Mouse (Mus musculus) right cerebral cortex, postnatal 10 days (tissue): ENCODE measurements around the gene Best2.
A peak's percentile ranks its signal among the peaks of the same experiment; 100 is the strongest.

Experiments
- DNase-seq, 2 experiments: peaks; one replicate each; pipeline ENCODE4 v3.0.0; 2021; ENCODE audit warnings: low spot score in 2 of 2

The Best2 gene

DNA sequence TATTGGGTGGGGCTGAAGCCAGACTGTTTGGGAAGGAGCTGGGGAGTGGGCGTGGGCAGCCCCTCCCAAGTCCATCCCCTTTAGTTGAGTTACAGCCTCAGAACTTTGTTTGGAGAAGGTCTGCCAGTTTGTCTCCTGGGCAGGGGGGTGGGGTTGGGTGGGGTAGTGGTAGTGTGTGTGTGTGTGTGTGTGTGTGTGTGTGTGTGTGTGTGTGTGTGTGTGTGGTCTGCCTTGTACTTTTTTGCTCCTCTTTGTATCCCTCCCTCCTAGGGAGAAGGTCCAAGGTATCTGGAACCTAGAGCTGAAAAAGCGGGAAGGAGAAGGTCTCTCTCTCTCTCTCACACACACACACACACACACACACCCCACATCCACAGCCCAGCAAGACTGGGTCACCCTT lies at the start of gene Best2:
Gene Best2 (minus strand): TSS at position 101 of the 400 bp plus-strand sequence.
- no peak for DNase-seq

DNA sequence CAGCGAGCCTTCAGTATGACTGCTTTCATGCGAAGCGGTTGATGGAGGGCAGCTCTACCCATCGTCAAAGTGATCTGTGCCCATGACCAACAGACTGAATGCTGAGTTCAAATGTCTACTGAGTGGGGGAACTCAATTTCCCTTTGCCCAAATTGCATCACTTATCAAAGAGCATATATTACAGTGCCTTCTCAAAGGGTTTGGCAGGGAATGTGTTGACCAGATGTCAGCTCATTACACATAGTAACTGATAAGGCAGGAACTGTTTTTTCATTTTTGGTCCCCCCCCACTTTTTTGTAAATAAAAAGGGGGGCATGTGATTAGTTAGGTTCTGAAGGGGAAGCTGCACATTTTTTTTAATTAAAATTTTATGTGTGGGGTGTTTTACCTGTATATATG lies 48.3 kb upstream of the Best2 start:
- DNase-seq: no peak

DNA sequence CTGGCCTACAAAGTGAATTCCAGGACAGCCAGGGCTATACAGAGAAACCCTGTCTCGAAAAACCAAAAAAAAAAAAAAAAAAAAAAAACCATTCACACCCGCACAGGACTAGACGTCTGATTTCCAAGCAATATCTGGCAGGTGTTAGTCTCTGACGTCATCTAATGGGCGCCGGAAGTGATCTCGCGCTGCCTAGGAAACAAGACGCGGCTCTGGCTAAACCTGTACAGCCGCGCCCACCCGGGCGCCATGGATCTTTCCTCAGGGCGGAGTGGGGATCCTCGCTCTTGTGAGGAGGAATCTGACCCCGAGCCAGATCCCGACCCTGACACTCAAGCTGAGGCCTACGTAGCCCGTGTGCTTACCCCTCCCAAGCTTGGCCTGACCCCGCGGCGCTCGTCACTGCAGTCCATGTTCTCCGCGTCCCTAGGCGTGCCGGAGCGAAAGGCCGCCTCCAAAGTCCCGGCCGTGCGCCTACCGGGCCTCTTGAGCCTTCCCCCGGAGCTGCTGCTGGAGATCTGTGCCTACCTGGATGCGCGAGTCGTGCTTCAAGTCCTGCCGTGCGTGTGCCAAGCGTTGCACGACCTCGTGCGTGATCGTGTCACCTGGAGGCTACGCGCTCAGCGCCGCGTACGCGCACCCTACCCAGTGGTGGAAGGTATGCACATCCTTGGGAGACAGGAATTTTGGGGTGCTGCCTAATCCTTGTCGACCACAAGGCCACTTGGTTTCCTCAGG lies 45.7 kb upstream of the Best2 start, which contains the start of gene Fbxw9:
Gene Fbxw9 (plus strand): TSS at position 177 of the 738 bp plus-strand sequence.
- DNase-seq: peak; percentile 94 to 97

DNA sequence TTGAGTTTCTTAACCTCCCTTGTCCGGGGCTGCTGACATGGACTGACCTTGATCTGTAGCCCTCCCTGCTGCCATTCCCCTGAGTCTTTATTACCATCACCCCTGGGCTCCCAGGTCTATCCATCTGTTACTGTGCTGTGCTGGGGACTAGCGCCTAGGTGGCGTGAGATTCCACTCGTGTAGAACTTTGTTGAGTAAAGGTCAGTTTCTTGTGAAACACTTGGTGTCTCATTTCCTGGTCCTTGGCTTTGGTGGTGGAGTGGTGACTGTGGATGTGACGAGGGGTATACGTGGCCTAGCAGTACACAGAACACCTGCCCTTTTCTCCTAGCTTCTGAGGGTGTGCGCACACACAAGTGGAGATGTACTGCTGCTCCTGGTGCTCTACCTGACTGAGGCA lies 43.0 kb upstream of the Best2 start:
- DNase-seq: no peak

DNA sequence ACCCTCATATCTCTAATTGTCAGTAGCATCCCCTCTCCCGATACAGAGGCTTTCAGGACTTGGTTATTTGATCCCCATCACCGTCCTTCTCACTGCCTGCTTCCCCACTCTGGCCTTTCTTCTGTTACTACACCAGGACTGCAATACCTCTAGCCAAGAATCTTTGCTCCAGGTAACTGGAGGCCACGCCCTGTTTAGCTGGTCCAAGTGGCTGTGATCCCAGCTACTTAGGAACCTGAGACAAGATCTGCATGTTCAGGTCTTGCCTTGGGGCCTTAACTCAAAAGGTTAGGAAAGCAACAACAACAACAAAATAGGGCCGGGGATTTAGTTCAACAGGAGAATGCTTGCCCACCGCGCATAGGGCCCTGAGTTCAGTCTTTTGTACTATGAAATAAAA lies 29.3 kb upstream of the Best2 start:
- DNase-seq: no peak

DNA sequence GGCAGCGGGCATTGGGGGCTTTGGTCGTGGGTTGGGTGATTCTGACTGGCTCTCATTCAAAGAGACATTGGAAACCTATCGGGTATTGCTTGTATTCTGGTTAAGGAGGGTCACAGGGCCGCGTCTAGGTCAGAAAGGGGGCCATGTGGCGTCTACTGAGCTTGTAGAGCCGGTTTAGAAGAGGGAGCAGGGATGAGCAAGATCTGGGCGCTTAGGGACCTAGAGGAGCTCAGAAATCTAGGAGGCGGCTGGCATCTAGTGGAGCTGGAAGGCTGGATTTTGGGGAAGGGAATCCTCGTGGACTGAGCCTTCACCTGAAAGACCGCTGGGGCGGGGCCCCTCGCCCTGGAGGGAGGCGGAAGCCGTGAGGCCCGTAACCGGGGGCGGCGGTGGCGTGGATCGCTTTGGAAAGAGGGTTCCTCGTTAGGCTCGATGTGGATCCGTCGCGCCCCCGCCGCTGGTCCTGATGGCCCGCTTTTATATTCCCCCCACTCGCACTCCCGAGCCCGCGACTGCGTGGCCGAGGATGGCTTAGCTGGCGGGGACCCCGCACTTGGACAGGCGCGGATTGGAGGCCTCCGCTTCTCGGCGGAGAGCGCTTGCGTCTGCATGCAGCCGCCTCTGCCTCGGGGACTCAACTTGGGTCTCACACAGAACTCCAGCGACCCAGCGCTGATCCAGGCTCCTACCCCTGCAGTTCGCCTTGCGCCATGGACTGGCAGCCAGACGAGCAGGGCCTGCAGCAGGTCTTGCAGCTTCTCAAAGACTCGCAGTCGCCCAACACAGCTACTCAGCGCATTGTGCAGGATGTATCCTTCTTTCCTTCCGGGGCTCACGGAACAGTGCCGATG lies 23.6 kb upstream of the Best2 start:
- peak; percentile 61 to 67 for DNase-seq

DNA sequence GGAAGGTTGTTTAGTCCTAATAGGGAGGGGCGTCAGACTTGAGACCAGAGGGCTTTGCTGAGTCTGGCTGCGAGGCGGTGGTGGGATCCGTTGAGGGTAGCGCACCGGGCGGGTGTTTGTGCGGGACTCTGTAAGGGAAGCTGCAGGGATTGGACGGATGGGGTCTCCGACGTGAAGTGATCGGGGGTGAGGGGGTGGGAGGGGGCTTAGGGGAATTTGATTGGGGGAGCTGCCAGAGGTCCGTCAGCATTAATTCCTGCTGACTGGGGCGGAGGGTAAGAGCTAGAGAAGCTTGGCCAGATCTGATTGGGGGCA lies 23.0 kb upstream of the Best2 start:
- DNase-seq: no peak

DNA sequence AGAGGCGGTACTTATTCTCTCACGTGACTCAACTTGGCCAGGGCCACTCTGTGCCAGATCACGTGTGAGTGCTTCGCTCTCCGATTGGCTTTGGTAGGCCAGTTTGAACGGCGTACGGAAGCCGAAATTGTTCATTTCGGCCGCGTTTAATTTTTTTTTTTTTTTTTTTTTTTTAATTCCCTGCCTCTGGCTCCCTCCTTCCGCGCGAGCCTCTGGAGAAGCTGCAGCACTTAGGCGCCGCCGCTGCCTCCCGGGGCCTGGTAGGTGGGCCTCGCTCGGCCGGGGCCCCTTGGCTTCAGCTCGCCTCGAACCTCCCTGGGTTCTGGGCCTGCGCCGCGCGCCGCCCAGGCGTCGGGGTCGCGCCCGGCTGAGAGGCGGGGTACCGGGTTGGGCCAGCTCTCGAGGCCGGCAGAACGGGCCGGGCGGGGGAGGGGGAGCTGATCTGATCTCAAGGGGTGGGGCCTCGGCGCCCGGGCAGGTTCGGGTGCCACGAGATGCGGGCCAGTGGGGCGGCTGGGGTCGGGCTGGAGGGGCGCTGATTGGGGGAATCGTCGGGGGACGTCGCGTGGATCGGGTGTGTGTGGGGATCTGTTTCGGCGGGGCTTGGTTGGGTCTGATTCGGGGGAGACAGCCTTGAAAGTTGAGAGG lies 22.5 kb upstream of the Best2 start, which contains the start of gene Tnpo2:
Gene Tnpo2 (plus strand): TSS at position 198 of the 648 bp plus-strand sequence.
- DNase-seq: peak; percentile 96 to 98

DNA sequence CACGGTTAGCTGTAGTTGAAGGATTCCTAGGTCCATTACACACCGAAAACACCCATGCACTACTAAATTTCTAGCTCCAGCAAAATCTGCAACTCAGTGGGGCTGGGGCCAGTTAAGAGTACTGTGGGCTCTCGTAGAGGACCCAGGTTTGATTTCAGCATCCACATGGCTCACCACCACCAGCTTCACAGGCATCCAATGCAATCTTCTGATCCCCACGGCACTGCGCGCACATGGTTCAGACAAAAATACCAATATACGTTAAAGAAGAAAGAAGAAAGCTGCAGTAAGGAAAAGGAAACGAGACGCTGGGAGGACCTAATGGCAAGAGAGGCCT lies 22.0 kb upstream of the Best2 start:
- no peak for DNase-seq

DNA sequence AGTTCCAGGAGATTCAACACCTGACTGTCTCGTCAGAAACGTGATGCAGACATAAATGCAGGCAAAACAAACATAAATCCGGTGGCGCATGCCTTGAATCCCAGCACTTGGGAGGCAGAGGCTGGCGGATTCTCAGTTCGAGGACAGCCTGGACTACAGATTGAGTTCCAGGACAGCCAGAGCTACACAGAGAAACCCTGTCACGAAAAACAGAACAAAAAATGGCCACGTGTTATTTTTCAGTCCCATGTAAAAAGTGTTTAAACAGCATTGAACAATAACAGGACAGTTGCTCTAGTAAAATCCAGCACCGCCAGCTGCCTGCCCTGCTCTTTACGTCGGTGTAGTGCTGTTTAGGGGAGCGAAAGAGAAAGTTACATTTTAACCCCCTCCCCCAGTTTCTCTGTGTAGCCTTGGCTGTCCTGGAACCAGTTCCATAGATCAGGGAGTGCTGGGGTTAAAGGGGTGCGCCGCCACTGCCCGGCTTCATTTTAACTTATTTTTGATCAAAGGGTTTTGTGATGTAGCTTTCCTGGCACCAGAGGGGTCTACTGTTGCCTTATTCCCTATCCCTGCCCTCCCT lies 21.5 kb upstream of the Best2 start:
- DNase-seq: no peak

DNA sequence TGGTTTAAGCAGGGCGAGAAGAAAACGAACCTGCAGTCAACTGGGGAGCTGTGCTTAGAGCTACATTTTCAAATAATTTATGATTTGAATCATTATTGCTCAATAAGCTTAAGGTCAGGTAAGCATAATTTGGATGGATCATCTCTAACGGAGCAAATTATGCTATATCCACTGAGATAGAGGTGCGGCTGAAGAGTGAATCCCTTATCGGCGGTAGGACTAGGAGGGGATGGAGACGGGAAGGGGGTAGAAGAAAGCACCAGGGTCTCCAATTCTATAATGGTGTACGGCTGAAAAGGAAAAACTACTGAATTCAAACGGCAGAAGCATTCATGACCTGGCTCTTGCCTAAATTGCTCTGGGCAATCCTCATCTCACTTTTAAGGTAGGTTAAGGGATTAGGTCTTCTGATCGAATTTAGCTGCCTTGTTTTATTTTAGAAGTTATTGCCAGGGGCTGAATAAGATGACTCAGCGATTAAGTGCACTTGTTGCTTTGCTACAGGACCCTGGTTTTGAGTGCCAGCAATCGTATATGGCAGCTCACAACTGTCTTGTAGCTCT lies 20.9 kb upstream of the Best2 start:
- no peak for DNase-seq

DNA sequence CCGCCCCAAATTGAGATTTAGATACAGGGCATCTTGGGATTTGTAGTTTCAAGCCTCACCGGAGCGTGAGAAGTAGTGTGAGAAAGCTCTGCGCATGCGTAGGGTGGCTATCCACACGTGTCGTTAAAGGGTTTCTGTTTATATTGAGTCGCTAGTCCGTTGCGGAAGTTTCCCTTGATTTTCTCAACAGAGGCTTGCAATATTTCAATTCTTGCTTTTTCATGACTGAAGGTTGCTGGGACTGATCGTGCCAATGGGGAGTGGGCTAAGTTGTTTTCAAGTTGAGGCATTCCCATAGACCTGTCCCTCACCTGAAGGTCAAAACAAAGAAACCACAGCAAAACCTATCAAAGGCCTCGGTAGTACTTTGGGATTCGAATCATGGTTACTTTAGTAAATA lies 20.4 kb upstream of the Best2 start:
- peak; percentile 88 to 90 for DNase-seq

DNA sequence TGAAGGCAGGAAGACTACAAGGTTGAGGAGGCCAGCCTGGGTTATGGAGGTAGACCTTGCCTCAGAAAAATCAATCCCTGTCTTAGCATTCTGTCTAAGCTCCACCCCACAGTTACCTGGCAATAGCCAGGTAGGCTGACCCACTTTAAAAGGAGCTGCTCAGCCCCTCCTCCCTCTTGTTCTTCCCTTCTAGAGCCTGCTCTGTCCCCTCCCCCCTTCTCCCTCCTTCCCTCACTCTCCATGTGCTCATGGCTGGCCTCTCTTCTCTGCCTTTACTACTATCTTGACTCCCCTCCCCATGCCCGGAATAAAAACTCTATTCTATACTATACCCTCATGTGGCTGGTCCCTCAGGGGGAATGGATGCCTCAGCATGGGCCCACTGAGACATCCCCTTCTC lies 19.5 kb upstream of the Best2 start:
- no peak for DNase-seq

DNA sequence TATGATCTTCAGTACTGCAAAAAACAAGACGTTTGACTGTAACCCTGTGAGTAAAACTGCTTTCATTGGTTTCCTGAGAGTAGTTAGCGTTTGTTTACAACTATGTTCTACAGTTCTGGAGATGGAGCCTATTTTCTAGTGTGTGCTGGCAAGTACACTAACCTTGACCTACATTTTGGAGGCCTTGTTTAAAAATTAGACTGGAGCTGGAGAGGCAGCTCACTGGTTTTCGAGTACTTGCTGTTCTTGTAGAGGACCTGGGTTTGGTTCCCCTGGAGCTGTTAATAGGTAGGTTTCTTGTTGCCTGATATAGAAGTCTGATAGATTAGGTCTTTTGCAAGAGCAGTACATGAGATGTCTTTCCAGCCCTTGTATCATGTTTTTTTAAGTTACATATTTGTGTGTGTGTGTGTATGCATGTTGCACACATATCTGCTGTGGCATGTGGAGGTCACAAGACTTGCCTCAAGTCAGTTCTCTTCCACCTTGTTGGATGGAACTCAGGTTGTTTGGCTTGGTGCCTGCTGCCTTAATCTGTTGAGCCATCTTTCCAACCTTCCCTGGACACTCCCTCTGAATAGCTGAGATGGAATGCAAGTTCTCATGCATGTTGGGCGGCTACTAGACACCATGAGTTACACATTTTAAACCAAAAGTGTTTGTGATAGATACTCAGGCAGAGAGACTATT lies 18.4 kb upstream of the Best2 start:
- DNase-seq: no peak

DNA sequence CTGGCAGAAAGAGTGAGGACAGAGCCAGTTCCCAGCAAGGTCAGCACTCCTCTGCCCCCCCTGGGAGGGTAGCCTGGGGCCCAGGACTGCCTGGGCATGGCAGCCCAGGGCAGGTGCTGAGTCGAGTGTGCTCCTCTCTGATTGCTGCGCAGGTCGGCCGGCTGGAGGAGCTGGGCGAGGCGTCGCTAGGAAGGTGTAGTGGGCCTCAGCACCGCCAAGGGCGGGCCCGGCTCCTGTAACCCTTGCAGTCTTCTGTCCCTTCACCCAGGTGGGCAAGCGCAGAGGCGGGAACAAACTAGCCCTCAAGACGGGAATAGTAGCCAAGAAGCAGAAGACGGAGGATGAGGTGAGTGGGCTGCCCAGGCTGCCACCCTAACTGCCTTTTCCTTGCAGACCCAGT lies 14.9 kb upstream of the Best2 start:
- no peak for DNase-seq

DNA sequence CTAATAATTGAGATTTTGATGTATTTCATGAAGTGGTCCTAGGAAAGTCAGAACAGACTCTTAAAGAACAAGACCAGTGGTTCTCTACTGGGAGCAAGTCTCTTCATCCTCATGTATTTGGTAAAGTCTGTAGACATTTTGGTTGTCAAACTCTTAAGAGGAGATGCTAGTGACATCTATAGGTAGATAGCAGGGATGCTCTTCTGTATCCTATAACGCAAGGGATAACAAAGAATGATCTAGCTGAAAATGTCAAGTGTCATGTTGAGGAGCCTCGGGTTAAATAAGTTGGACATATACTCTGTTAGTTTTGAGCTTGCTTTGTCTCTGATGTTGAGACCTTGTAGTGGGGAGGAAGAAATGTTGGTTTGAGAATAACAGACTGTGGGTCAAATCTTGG lies 13.6 kb upstream of the Best2 start:
- DNase-seq: no peak

DNA sequence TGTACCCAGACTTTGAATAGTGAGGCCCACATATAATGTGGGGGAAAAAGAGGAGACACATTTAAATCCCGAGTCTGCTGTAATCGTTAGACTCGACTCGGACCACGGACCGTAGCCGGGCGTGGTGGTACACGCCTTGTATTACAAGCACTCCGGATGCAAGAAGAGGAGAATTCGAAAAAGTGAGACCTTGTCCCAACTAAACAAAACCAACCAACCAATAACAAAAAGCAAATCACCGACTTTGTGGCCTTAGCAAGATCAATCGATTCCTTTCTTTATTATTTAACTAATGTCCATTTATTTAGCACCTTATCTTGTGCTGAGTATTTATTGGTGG lies 13.2 kb upstream of the Best2 start:
- DNase-seq: no peak

DNA sequence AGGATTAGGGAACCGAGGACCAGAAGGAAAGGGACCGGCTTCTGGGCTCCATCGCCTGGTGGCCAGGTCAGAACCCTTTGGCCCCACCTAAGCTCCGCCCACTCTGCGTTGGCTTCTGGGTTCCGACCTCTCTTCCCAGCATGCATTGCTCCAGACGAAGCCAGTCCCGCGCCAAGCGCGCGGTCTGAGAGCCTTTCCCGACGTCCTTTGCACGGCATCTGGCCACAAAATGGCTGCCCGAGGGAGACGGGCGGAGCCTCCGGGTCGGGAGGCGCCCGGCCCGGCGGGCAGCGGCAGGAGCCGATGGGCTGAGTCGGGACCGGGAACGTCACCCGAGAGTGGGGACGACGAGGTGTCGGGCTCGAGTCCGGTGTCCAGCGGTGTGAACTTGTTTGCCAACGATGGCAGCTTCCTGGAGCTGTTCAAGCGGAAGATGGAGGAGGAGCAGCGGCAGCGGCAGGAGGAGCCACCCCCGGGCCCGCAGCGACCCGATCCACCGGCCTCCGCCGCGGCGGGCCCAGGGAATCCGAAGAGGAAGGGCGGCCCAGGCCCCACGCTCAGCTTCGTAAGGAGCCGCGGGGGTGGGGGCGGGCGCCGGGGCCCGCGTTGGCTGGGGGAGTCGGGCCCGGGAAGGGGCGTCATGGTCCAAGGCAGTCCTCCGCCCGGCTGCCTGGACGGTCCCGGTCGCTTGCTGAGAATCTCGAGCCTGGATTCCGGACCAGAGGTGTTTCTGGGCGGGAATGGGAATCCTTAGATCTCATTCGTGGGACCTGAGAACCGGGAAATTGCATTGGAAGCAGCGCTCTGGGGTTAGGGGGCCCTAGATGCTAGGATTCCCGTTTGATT lies 12.6 kb upstream of the Best2 start, which contains the start of gene Trir:
Gene Trir (plus strand): TSS at position 154 of the 846 bp plus-strand sequence.
- peak; percentile 97 for DNase-seq

DNA sequence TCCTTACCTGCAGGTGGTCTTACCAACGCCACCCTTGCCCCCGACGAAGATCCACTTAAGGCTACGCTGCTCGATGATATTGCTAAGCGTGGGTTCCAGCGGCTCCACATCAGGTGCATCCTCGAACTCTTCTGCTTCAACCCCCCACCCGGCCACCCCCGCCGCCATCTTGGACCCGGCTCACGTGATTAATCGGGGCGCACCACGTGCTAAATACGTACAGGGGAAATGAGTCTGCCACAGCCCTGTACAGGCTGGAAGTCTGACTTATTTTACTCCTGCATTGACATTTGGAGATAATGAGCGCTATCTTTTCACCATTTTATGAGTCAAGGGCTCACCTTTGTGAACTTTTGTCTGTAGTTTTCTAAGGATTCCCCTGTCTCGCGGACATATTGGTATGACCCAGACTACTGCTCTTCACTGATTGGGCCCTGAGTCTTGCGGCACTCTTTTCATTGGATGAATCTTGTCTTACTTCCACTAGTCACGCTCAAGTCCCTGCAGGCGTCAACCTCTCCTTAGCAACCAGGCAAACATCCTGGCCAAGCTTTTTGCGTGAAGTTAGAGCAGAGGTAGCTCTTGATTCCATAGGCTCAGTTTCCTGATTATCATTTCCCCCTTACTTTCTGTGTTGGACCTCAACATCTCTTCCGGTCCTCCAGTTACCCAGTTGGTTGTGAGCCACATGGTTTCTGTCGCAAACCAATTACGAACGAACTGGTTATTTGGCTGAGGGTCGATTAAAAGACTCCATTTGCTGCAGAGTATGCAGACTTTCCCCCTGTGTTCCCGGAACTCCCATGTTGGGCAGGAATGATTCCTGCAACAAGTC lies 11.0 kb upstream of the Best2 start, which contains the start of gene Asna1:
Gene Asna1 (minus strand): TSS at position 184 of the 835 bp plus-strand sequence.
- peak; percentile 90 to 95 for DNase-seq

DNA sequence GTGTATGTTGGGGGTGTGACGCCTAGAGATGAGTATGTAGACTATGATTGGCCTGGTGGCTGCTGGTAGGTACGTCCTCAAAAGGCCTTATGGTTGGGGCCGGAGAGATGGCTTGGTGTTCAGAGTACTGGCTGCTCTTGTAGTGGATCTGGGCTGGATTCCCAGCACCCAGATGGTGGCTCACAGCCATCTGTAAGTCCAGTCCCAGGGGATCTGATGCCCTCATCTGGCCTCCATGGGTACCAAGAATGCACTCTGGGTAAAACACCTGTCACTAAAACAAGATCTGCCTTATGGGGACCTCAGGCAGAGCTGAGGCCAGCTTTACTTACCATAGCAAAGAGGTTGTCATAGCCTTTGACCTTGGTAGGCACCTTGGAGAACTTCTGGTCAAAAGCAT lies 9.5 kb upstream of the Best2 start:
- no peak for DNase-seq
